ENCODE assay signal across 13 mouse cellular contexts in the genomic region with DNA sequence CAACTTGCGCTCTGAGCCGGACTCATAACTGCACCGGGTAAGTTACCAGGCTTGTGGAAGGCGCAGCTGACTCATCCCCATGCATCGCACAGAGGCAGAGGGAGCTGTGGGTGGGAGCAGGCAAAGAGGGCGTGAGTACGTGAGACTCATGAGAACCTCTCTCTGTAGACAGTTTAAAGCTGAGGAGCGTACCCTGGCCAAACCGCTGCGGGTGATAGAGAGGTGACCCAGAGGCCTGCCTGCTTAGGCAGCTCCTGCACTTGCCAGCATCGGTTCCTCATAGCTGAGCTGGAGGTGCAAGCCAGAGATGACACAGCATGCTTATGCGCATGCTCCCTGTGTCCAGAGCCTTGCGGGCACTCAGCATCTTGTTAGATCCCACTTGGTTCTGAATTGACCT. TPM values are rescaled to one million over a fixed set of nuclear protein-coding genes. Genes with fewer than 3 reads are reported as not detected.
A peak's percentile ranks its signal among the peaks of the same experiment; 100 is the strongest.
DNase-seq lines count a peak whose midpoint lies in the region; ATAC-seq and TF ChIP-seq lines count a peak whose summit lies in the region.
"Had no signal": no experiment of that assay in that cellular context is flagged by ENCODE, and none has a peak within 500 bp of the region (broad histone marks: within the 10 kb centered on the region; RNA-seq: fewer than 3 reads in every experiment).

No protein-coding gene starts in this region.

- no peak overlapping the region for H3K9ac ChIP-seq in forebrain, embryonic 15.5 days (replicated peaks)
- H3K9ac ChIP-seq: neural tube, embryonic 13.5 days had no signal

- no peaks in the 10 kb centered on the region for H3K9me3 ChIP-seq in heart, embryonic 10.5 days
- no peaks in the 10 kb centered on the region for H3K9me3 ChIP-seq in forebrain, embryonic 15.5 days
- H3K9me3 ChIP-seq: neural tube, embryonic 13.5 days had no signal

- H3K4me1 ChIP-seq in heart, embryonic 10.5 days, result peaks cover 7% of the 10 kb centered on the region
- peaks cover 6% of the 10 kb centered on the region; the same call in 1 of the 2 replicates for H3K4me1 ChIP-seq in forebrain, embryonic 15.5 days

- H3K27ac ChIP-seq in heart, embryonic 10.5 days, result no peak overlapping the region
- H3K27ac ChIP-seq in layer of hippocampus, adult 2 months, result peak overlapping the region; percentile 80
- H3K27ac ChIP-seq in forebrain, embryonic 15.5 days (replicated peaks), result no peak overlapping the region
- H3K27ac ChIP-seq: neural tube, embryonic 13.5 days had no signal

- no peak for ATAC-seq in forebrain, embryonic 15.5 days (replicated peaks)

- 82% methylated on average over 13 of the region's 13 CpGs for WGBS in heart, embryonic 10.5 days
- 89% methylated on average over 13 of the region's 13 CpGs for WGBS in forebrain, embryonic 15.5 days

- no peaks in the 10 kb centered on the region for H3K36me3 ChIP-seq in heart, embryonic 10.5 days
- no peaks in the 10 kb centered on the region for H3K36me3 ChIP-seq in forebrain, embryonic 15.5 days
- H3K36me3 ChIP-seq: neural tube, embryonic 13.5 days had no signal

- DNase-seq in heart, embryonic 10.5 days (ENCODE audit: low spot score), result peak; percentile 63
- no peak for DNase-seq in heart, adult 8-10 months (ENCODE audit: low spot score)
- peak; percentile 10 for DNase-seq in thymus, postnatal 4 days
- DNase-seq in thymus, postnatal 14 days, result no peak
- peak; percentile 48 to 54 for DNase-seq in layer of hippocampus, adult 2 months (ENCODE audit: low spot score in 2 of 2)
- peak; percentile 34 for DNase-seq in urinary bladder, postnatal 25 days (ENCODE audit: low spot score)
- DNase-seq in c-Kit-positive CD71-positive TER-119-positive erythroid progenitor cells, embryonic 14.5 days (ENCODE audit: low spot score), result no peak
- DNase-seq: cerebellum, adult 2 months; heart, postnatal 4 days; kidney, adult 2 months had no signal

- TF ChIP-seq CTCF in layer of hippocampus, adult 2 months (conservative IDR thresholded peaks at IDR 0.05), result no peak

- H3K4me3 ChIP-seq in heart, embryonic 10.5 days, result no peak overlapping the region
- no peak overlapping the region for H3K4me3 ChIP-seq in layer of hippocampus, adult 2 months
- H3K4me3 ChIP-seq in forebrain, embryonic 15.5 days, result no peak overlapping the region
- H3K4me3 ChIP-seq: neural tube, embryonic 13.5 days had no signal

- no peaks in the 10 kb centered on the region for H3K27me3 ChIP-seq in heart, embryonic 10.5 days (ENCODE audit: insufficient read depth, poor library complexity, severe bottlenecking)
- H3K27me3 ChIP-seq in forebrain, embryonic 15.5 days, result no peaks in the 10 kb centered on the region
- H3K27me3 ChIP-seq: neural tube, embryonic 13.5 days had no signal

- no peak overlapping the region for H3K4me2 ChIP-seq in forebrain, embryonic 15.5 days (replicated peaks)
- H3K4me2 ChIP-seq: neural tube, embryonic 13.5 days had no signal

RNA-seq across cellular contexts. Expression of gene Aknad1, which starts 32.8 kb away (rescaled TPM):
- not detected in 2 replicates for polyA plus RNA-seq in heart, embryonic 10.5 days (2016; fragmentation: Nextera tagmentation; extraction: Ambion mirVana)
- total RNA-seq in heart, adult 8-10 months (2022), result under 1 TPM in 1 of 4 experiments, not detected in 3; 0.16 TPM
- total RNA-seq in layer of hippocampus, adult 2 months (2021), result under 1 TPM in 1 of 2 experiments, not detected in 1; 0.10 TPM
- polyA plus RNA-seq in forebrain, embryonic 15.5 days (2015; fragmentation: Nextera tagmentation; extraction: Ambion mirVana), result not detected in 2 replicates
- total RNA-seq: adrenal gland, adult 18-20 months had no signal
- polyA plus RNA-seq: cerebellum, adult 2 months; kidney, adult 2 months; neural tube, embryonic 13.5 days had no signal

RNA-seq across cellular contexts. Expression of gene Gpsm2, which starts 50.1 kb away (rescaled TPM):
- 35.6 and 38.7 TPM in 2 replicates for polyA plus RNA-seq in heart, embryonic 10.5 days (2016; fragmentation: Nextera tagmentation; extraction: Ambion mirVana)
- total RNA-seq in heart, adult 8-10 months (2022), result 1 to 10 TPM in 1 of 4 experiments, under 1 TPM in 3; 0.41 to 1.3 (median 0.61) TPM
- total RNA-seq in layer of hippocampus, adult 2 months (2021), result 10 to 100 TPM; 13.3 to 14.1 TPM
- 38.6 and 43.3 TPM in 2 replicates for polyA plus RNA-seq in forebrain, embryonic 15.5 days (2015; fragmentation: Nextera tagmentation; extraction: Ambion mirVana)

Comparison
In these comparisons a context has a peak if more than half of its experiments do, and no peak if none do; other contexts are left out.
1. DNase-seq: peak in heart, embryonic 10.5 days (single experiment), thymus, postnatal 4 days (single experiment), layer of hippocampus, adult 2 months (2 of 2) and urinary bladder, postnatal 25 days (single experiment); none in heart, adult 8-10 months (single experiment), thymus, postnatal 14 days (single experiment) and c-Kit-positive CD71-positive TER-119-positive erythroid progenitor cells, embryonic 14.5 days (single experiment).
2. RNA of gene Gpsm2, which starts 50.1 kb away (total RNA-seq): 13.3 to 14.1 TPM in layer of hippocampus, adult 2 months; 0.41 to 1.3 TPM in heart, adult 8-10 months; every median in the first group is over 4 times any median in the second.